Mouse (Mus musculus): Measurements from ENCODE around the gene Arhgap18. TPM values are rescaled to one million over a fixed set of nuclear protein-coding genes. Genes with fewer than 3 reads are reported as not detected.

The Arhgap18 gene
- total and polyA plus RNA-seq, 2 experiments from 2014 or later: 31.7 to 32.5 TPM

DNA sequence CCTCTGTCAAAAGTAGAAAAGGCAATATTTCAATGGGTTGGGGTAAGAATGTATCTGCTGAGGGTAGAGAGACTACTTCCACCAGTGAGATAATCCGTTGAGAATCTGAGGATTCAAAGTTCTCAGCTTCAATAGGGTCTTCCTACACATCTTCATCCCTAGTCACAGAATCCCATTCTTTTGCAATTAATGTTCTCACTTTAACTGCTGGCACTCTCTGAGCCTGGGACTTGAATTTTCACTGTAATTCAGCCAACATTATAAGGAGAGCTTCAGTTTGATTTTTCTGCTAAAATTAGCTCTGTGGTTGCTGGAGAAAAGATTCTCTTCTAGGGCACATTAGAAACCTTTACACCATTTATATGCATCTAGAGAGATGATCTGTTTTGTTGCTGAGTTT lies 150.6 kb downstream of the Arhgap18 start:
- no peaks in the 10 kb centered on the region for H3K9me3 ChIP-seq (replicated peaks; ENCODE audit: control insufficient read depth, low read length)
- H3K9ac ChIP-seq (replicated peaks; ENCODE audit: low read depth, low read length): no peak overlapping the region
- 62% methylated on average over 1 of the region's 1 CpGs for WGBS
- H3K27me3 ChIP-seq (ENCODE audit: control insufficient read depth, insufficient read depth, low read length): no peaks in the 10 kb centered on the region
- peaks cover 14% of the 10 kb centered on the region for H3K36me3 ChIP-seq (replicated peaks; ENCODE audit: control insufficient read depth, insufficient read depth, low read length)
- no peak overlapping the region for H3K4me3 ChIP-seq (ENCODE audit: low read depth, low read length)
- DNase-seq (ENCODE audit: low spot score): no peak
- H3K27ac ChIP-seq (ENCODE audit: low read depth): no peak overlapping the region
- no peak for ATAC-seq (ENCODE audit: insufficient read depth, low read depth)
- H3K4me1 ChIP-seq (ENCODE audit: control insufficient read depth, insufficient read depth): no peaks in the 10 kb centered on the region
- H3K4me2 ChIP-seq (ENCODE audit: low read depth, low read length): no peak overlapping the region
- TF ChIP-seq CTCF (IDR thresholded peaks at IDR 0.05; ENCODE audit: low read depth) (no peak), EP300 (IDR thresholded peaks at IDR 0.05; ENCODE audit: low read depth) (no peak)

GRCm38 (mm10) chr10:26911176-26911575 lies 158.0 kb downstream of the Arhgap18 start:
- Histone ChIP-seq H3K9me3 (replicated peaks; ENCODE audit: control insufficient read depth, low read length) (no peaks in the 10 kb centered on the region), H3K9ac (replicated peaks; ENCODE audit: low read depth, low read length) (no peak overlapping the region), H3K27ac (ENCODE audit: low read depth) (no peak overlapping the region), H3K36me3 (replicated peaks; ENCODE audit: control insufficient read depth, insufficient read depth, low read length) (peaks cover 15% of the 10 kb centered on the region), H3K4me2 (ENCODE audit: low read depth, low read length) (no peak overlapping the region), H3K4me1 (ENCODE audit: control insufficient read depth, insufficient read depth) (no peaks in the 10 kb centered on the region), H3K27me3 (ENCODE audit: control insufficient read depth, insufficient read depth, low read length) (no peaks in the 10 kb centered on the region), H3K4me3 (ENCODE audit: low read depth, low read length) (no peak overlapping the region)
- no peak for DNase-seq (ENCODE audit: low spot score)
- no peak for ATAC-seq (ENCODE audit: insufficient read depth, low read depth)
- WGBS: 76% methylated on average over 3 of the region's 3 CpGs
- TF ChIP-seq CTCF (IDR thresholded peaks at IDR 0.05; ENCODE audit: low read depth) (no peak), EP300 (IDR thresholded peaks at IDR 0.05; ENCODE audit: low read depth) (no peak)

- Histone ChIP-seq H3K4me1 (ENCODE audit: control insufficient read depth, insufficient read depth) (no peaks in the 10 kb centered on the region), H3K4me2 (ENCODE audit: low read depth, low read length) (no peak overlapping the region), H3K27me3 (ENCODE audit: control insufficient read depth, insufficient read depth, low read length) (no peaks in the 10 kb centered on the region), H3K36me3 (replicated peaks; ENCODE audit: control insufficient read depth, insufficient read depth, low read length) (peaks cover 17% of the 10 kb centered on the region), H3K9ac (replicated peaks; ENCODE audit: low read depth, low read length) (no peak overlapping the region), H3K4me3 (ENCODE audit: low read depth, low read length) (no peak overlapping the region), H3K9me3 (replicated peaks; ENCODE audit: control insufficient read depth, low read length) (no peaks in the 10 kb centered on the region), H3K27ac (ENCODE audit: low read depth) (no peak overlapping the region)
- ATAC-seq (ENCODE audit: insufficient read depth, low read depth): no peak
- 82% methylated on average over 7 of the region's 7 CpGs for WGBS
- TF ChIP-seq CTCF (IDR thresholded peaks at IDR 0.05; ENCODE audit: low read depth) (no peak), EP300 (IDR thresholded peaks at IDR 0.05; ENCODE audit: low read depth) (no peak)
- no peak for DNase-seq (ENCODE audit: low spot score)
Observed at GRCm38 (mm10) chr10:26912112-26912797, 159.0 kb downstream of the Arhgap18 start.

- H3K27ac ChIP-seq (ENCODE audit: low read depth): no peak overlapping the region
- H3K4me2 ChIP-seq (ENCODE audit: low read depth, low read length): no peak overlapping the region
- 78% methylated on average over 1 of the region's 1 CpGs for WGBS
- ATAC-seq (ENCODE audit: insufficient read depth, low read depth): no peak
- TF ChIP-seq CTCF (IDR thresholded peaks at IDR 0.05; ENCODE audit: low read depth) (no peak), EP300 (IDR thresholded peaks at IDR 0.05; ENCODE audit: low read depth) (no peak)
- H3K27me3 ChIP-seq (ENCODE audit: control insufficient read depth, insufficient read depth, low read length): no peaks in the 10 kb centered on the region
- H3K9ac ChIP-seq (replicated peaks; ENCODE audit: low read depth, low read length): no peak overlapping the region
- no peak for DNase-seq (ENCODE audit: low spot score)
- H3K4me1 ChIP-seq (ENCODE audit: control insufficient read depth, insufficient read depth): no peaks in the 10 kb centered on the region
- peaks cover 20% of the 10 kb centered on the region for H3K36me3 ChIP-seq (replicated peaks; ENCODE audit: control insufficient read depth, insufficient read depth, low read length)
- H3K4me3 ChIP-seq (ENCODE audit: low read depth, low read length): no peak overlapping the region
- no peaks in the 10 kb centered on the region for H3K9me3 ChIP-seq (replicated peaks; ENCODE audit: control insufficient read depth, low read length)
Observed at GRCm38 (mm10) chr10:26912807-26913206, 159.6 kb downstream of the Arhgap18 start.

DNA sequence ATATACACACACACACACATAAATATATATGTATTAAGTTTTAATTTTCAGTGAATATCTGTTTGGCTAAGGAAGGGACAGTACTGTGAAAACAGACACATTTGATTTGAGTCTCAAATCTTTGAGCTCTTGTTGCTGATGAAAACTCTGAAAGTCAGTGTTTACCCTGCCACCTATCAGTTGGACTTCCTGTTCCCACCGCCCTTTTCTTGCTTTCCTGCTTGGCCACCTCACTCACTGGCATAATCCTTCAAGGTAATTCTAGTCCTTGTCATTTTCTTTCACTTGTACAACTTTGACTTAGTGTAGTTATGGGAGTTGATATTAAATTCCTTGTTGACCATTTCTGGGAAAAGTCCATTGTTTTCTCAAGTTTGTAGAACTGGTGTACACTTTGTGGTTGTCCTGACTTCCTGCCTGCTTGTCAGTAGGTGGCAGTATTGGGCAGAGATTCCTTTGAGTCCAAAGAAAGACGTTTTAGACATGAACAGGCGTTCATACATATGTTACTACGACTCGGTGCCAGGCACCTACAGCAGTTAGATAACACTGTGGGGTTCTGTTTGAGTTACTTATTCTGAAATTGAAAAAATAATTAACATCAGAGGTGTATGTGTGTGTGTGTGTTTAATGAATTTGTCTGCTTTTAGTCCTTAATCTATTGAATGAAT lies 166.2 kb downstream of the Arhgap18 start:
- DNase-seq (ENCODE audit: low spot score) (peak; percentile 68), ATAC-seq (ENCODE audit: insufficient read depth, low read depth) (no peak)
- Histone ChIP-seq H3K9ac (replicated peaks; ENCODE audit: low read depth, low read length) (no peak overlapping the region), H3K4me1 (ENCODE audit: control insufficient read depth, insufficient read depth) (no peaks in the 10 kb centered on the region), H3K9me3 (replicated peaks; ENCODE audit: control insufficient read depth, low read length) (no peaks in the 10 kb centered on the region), H3K27ac (ENCODE audit: low read depth) (no peak overlapping the region), H3K4me2 (ENCODE audit: low read depth, low read length) (no peak overlapping the region), H3K27me3 (ENCODE audit: control insufficient read depth, insufficient read depth, low read length) (no peaks in the 10 kb centered on the region), H3K36me3 (replicated peaks; ENCODE audit: control insufficient read depth, insufficient read depth, low read length) (peaks cover 22% of the 10 kb centered on the region), H3K4me3 (ENCODE audit: low read depth, low read length) (no peak overlapping the region)
- TF ChIP-seq EP300 (IDR thresholded peaks at IDR 0.05; ENCODE audit: low read depth) (no peak), CTCF (IDR thresholded peaks at IDR 0.05; ENCODE audit: low read depth) (peak; percentile 79)
- 28% methylated on average over 5 of the region's 5 CpGs for WGBS
